Mouse (Mus musculus) kidney, postnatal 0 days (tissue): ENCODE measurements at regions not wholly inside any gene's neighbourhood (a gene's known extent, or its start where the extent isn't known, plus 50 kb on each side); places are given as distances from the start of the nearest gene placed in this dataset.

Experiments used
- ATAC-seq: fragments of 200-750 bp; cut with Nextera tagmentation; replicated peaks from 2 replicates; pipeline ENCODE4 v1.8.0; 2017; ENCODE audit warnings: low read depth, moderate number of reproducible peaks, moderate TSS enrichment, moderate library complexity; ENCODE audit not compliant: low FRiP score
- DNase-seq: peaks from one replicate; pipeline ENCODE4 v3.0.0-alpha.2; 2016; ENCODE audit warnings: low spot score
- H3K27ac ChIP-seq: fragments of 300-500 bp; sonication (generic); 2 replicates; pipeline ENCODE4 v1.5.1; 2014; ENCODE audit warnings: mild to moderate bottlenecking
- H3K27me3 ChIP-seq: fragments of 300-500 bp; sonication (generic); 2 replicates; pipeline ENCODE4 v1.6.1; 2014; ENCODE audit warnings: low read length, mixed read lengths; ENCODE audit not compliant: insufficient read depth
- H3K36me3 ChIP-seq: fragments of 300-500 bp; sonication (generic); 2 replicates; pipeline ENCODE4 v1.6.1; 2014; ENCODE audit warnings: low read length, mixed read lengths; ENCODE audit not compliant: insufficient read depth
- H3K4me1 ChIP-seq: fragments of 300-500 bp; sonication (generic); replicated peaks from 2 replicates; pipeline ENCODE4 v1.6.1; 2014; ENCODE audit warnings: antibody characterized with exemption, low read length, mixed read lengths; ENCODE audit not compliant: insufficient read depth
- H3K4me2 ChIP-seq: fragments of 300-500 bp; sonication (generic); 2 replicates; pipeline ENCODE4 v1.6.1; 2014; ENCODE audit warnings: mild to moderate bottlenecking, low read length, moderate library complexity, mixed read lengths
- H3K4me3 ChIP-seq: fragments of 300-500 bp; sonication (generic); replicated peaks from 2 replicates; pipeline ENCODE4 v1.5.1; 2014; ENCODE audit warnings: low read depth, low read length
- H3K9ac ChIP-seq: fragments of 300-500 bp; sonication (generic); 2 replicates; pipeline ENCODE4 v1.6.1; 2014; ENCODE audit warnings: low read depth, low read length
- H3K9me3 ChIP-seq: fragments of 300-500 bp; sonication (generic); replicated peaks from 2 replicates; pipeline ENCODE4 v1.6.1; 2016; ENCODE audit warnings: low read length, inconsistent platforms, mixed read lengths
- CTCF ChIP-seq: IDR thresholded peaks from 2 replicates; pipeline ENCODE4 v1.5.1; 2016; ENCODE audit warnings: antibody characterized with exemption, low read depth, mild to moderate bottlenecking, moderate library complexity
- WGBS: fragments of 180-500 bp; shearing (Covaris S2); extraction: QIAGEN DNeasy Blood & Tissue Kit; methylation state at CpG from one replicate; pipeline ENCODE4 v1.1.7; 2014; 5-methylcytosine and 5-hydroxymethylcytosine counted together

DNA sequence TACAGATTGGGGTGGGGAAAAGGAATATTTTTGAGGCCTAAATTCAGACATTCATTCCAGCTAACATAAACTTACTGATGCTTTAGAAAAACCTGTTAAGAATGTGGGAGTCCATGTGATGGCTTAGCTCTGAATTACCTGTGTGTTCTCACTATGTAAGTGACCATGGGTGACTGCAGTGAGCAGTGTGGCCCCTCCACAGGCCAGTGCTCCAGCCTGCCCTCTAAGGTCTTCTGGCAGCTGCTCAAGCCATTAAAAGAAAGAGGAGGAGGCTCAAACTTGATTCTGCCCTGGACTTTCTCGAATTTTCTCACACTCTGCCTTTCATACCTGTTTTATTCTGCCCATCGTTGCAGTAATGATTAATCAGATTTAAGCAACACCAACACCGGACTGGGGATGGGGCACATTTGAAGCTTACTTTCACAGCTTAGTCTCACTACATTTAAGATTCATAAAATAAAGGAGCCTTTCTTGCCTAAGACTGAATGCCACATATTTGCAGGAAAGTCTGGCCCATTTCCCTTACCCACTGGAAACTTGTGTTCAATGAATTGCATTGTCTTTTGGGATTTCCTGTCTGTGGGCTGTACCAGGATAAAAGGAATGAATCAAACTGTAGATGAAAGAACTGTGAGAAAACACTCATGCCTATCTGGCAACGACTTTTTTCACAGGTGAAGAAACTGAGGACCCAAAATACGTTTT lies 220.0 kb downstream of the Mpdz start:
- WGBS: 20% methylated on average over 5 of the region's 5 CpGs
- H3K4me3 ChIP-seq: no peak overlapping the region
- 0 out of 2 replicates have a peak, but pooled peaks have one; percentile 9 for TF ChIP-seq CTCF
- no peaks in the 10 kb centered on the region for H3K9me3 ChIP-seq
- DNase-seq (peak; percentile 45), ATAC-seq (0 out of 2 replicates have a peak, but pooled peaks have one; percentile 73)
- no peak overlapping the region for H3K27ac ChIP-seq
- H3K9ac ChIP-seq: no peak overlapping the region
- H3K4me2 ChIP-seq: no peak overlapping the region
- no peaks in the 10 kb centered on the region for H3K27me3 ChIP-seq
- peaks cover 7% of the 10 kb centered on the region for H3K4me1 ChIP-seq
- H3K36me3 ChIP-seq: no peaks in the 10 kb centered on the region
